Mouse (Mus musculus): Measurements from ENCODE around the gene Lpgat1. TPM values are rescaled to one million over a fixed set of nuclear protein-coding genes. Genes with fewer than 3 reads are reported as not detected.

Gene Lpgat1
- polyA plus RNA-seq, 1 experiment: 1.9 TPM

- H3K9me3 ChIP-seq: peaks cover 3% of the 10 kb centered on the region; the same call in 1 of the 2 replicates
- H3K27me3 ChIP-seq (replicated peaks): peaks cover 8% of the 10 kb centered on the region
- H3K4me3 ChIP-seq (replicated peaks): no peak overlapping the region
- TF ChIP-seq FLI1 (IDR thresholded peaks at IDR 0.05; ENCODE audit: low read length) (no peak), GATA1 (IDR thresholded peaks at IDR 0.05; ENCODE audit: borderline replicate concordance, low read length) (no peak)
- H3K36me3 ChIP-seq (replicated peaks; ENCODE audit: low read length): no peaks in the 10 kb centered on the region
- H3K4me1 ChIP-seq: peaks cover 15% of the 10 kb centered on the region
Observed at GRCm38 (mm10) chr1:191709811-191710210, 7.8 kb upstream of the Lpgat1 start.

DNA sequence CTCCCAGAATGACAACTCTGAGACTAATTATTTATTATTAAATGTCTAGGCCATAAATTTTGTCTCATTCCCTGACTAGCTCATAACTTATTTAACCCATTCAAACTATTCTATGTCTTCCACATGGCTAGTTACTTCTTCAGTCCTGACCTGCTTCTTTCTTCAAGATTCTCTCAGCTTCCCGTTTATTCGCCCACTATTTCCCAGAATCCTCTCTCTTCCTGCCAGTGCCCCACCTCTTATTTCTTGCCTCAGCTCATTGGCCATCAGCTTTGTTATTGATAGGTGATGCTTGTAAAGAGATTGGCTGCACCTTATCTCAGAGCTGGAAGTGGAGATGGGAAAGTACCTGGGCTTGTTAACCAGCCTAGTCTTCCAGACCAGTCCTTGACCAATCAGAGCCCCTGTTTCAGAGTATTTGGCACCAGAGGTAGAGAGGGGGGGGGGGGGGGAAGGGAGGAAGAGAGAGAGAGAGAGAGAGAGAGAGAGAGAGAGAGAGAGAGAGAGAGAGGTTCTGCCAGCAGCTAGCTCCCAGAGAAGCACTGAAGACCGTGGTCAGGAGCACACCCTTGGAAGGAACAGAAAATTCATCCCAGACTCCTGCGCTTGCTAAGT, 5.3 kb upstream of the Lpgat1 start:
- Histone ChIP-seq H3K4me3 (replicated peaks) (no peak overlapping the region), H3K36me3 (replicated peaks; ENCODE audit: low read length) (no peaks in the 10 kb centered on the region), H3K9me3 (peaks cover 3% of the 10 kb centered on the region; the same call in 1 of the 2 replicates), H3K4me1 (peaks cover 9% of the 10 kb centered on the region), H3K27me3 (replicated peaks) (peaks cover 4% of the 10 kb centered on the region)
- TF ChIP-seq FLI1 (IDR thresholded peaks at IDR 0.05; ENCODE audit: low read length) (no peak), GATA1 (IDR thresholded peaks at IDR 0.05; ENCODE audit: borderline replicate concordance, low read length) (no peak)

GRCm38 (mm10) chr1:191713813-191714212, 3.8 kb upstream of the Lpgat1 start:
- H3K4me1 ChIP-seq: peaks cover 12% of the 10 kb centered on the region
- H3K4me3 ChIP-seq (replicated peaks): no peak overlapping the region
- TF ChIP-seq FLI1 (IDR thresholded peaks at IDR 0.05; ENCODE audit: low read length): no peak
- no peak for TF ChIP-seq GATA1 (IDR thresholded peaks at IDR 0.05; ENCODE audit: borderline replicate concordance, low read length)
- peaks cover 4% of the 10 kb centered on the region for H3K27me3 ChIP-seq (replicated peaks)
- no peaks in the 10 kb centered on the region for H3K36me3 ChIP-seq (replicated peaks; ENCODE audit: low read length)
- H3K9me3 ChIP-seq: no peaks in the 10 kb centered on the region

DNA sequence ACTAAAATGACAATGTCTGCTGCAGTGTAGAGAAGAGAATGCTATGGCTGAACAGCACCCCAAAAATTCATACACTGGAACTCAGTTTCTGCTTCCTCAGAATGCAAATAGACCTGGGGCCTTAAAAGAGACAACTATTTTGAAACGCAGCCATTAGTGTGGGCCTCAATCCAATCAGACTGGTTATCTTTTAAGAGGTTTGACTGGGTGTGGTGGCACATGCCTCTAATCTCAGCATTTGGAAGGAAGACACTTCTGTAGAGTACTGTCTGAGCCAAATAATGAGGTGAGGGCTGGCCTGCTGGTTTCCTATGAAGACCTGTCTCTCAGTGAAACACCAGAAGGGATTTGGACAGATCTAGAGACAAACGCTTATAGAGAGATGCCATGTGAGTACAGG, 2.5 kb upstream of the Lpgat1 start:
- peaks cover 20% of the 10 kb centered on the region for H3K4me1 ChIP-seq
- TF ChIP-seq FLI1 (IDR thresholded peaks at IDR 0.05; ENCODE audit: low read length): no peak
- TF ChIP-seq GATA1 (IDR thresholded peaks at IDR 0.05; ENCODE audit: borderline replicate concordance, low read length): no peak

DNA sequence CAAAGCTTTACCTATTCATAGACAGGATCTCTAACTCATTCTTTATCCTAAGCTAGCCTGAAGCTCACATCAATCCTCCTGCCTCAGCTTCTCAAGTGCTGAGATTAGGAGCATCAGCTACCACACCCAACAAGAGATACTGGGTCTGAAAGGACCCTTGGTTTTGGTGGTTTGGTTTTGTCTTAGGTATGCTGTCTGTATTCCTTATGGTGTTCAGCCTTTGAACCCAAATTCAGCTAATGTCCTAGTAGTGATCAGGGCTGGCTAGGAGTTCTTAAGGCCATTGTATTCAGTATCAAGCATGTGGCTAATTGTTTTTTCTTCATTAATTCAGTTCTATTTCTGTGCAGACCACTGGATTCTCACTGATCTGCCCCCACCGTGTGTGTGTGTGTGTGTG, 493 bp upstream of the Lpgat1 start:
- peaks cover 11% of the 10 kb centered on the region for H3K36me3 ChIP-seq (replicated peaks; ENCODE audit: low read length)
- TF ChIP-seq GATA1 (IDR thresholded peaks at IDR 0.05; ENCODE audit: borderline replicate concordance, low read length) (no peak), FLI1 (IDR thresholded peaks at IDR 0.05; ENCODE audit: low read length) (no peak)
- peak overlapping the region; percentile 93 for H3K4me3 ChIP-seq (replicated peaks)
- peaks cover 21% of the 10 kb centered on the region for H3K4me1 ChIP-seq
- no peaks in the 10 kb centered on the region for H3K9me3 ChIP-seq
- H3K27me3 ChIP-seq (replicated peaks): peaks cover 10% of the 10 kb centered on the region

More for the DNA sequence above, 2.5 kb upstream of the Lpgat1 start:
- Histone ChIP-seq H3K4me3 (replicated peaks) (no peak overlapping the region), H3K9me3 (no peaks in the 10 kb centered on the region), H3K27me3 (replicated peaks) (peaks cover 10% of the 10 kb centered on the region), H3K36me3 (replicated peaks; ENCODE audit: low read length) (no peaks in the 10 kb centered on the region)

DNA sequence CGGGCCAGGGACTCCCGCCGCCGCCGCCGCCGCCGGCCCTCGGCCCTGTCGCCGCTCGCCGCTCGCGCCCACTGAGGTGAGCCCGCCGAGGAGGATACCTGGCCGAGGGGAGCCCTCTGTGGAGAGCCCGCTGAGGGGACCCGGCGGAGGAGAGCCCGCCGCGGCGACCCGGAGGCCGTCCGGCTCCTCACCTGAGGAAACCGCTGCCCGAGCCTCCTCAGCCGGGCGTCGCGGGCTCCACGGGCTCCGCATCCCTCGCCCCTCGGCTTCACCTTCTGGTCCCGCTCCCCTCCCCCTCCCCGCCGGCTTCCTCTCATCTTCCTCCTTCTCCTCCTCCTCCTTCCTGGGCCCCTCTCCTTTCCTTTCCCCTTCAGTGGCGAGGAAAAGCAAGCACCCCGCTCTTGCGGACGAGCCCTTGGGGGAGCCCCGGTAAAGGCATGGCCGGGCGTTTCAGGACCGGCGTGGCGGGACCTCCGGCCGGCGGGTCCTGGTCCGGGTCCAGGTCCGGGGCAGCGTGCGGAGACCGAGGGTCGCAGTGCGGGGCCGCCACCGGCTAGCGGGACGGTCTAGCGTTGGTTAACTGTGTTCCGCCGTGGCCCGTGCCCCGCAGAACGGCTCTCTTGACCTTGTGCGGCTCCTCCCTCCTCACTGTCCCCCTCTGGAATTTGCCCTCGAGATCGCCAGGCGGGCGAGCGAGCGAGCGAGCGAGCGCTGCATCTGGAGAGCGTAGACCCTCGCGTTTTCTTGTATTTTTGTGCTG, 1.1 kb downstream of the Lpgat1 start:
- H3K4me3 ChIP-seq (replicated peaks): peak overlapping the region; percentile 93
- no peaks in the 10 kb centered on the region for H3K9me3 ChIP-seq
- peaks cover 20% of the 10 kb centered on the region for H3K36me3 ChIP-seq (replicated peaks; ENCODE audit: low read length)
- H3K4me1 ChIP-seq: peaks cover 30% of the 10 kb centered on the region
- peaks cover 10% of the 10 kb centered on the region for H3K27me3 ChIP-seq (replicated peaks)
- TF ChIP-seq GATA1 (IDR thresholded peaks at IDR 0.05; ENCODE audit: borderline replicate concordance, low read length) (no peak), FLI1 (IDR thresholded peaks at IDR 0.05; ENCODE audit: low read length) (no peak)

GRCm38 (mm10) chr1:191719326-191719725, 1.7 kb downstream of the Lpgat1 start:
- peak overlapping the region; percentile 93 for H3K4me3 ChIP-seq (replicated peaks)
- peaks cover 22% of the 10 kb centered on the region for H3K36me3 ChIP-seq (replicated peaks; ENCODE audit: low read length)
- H3K9me3 ChIP-seq: no peaks in the 10 kb centered on the region
- peaks cover 10% of the 10 kb centered on the region for H3K27me3 ChIP-seq (replicated peaks)
- H3K4me1 ChIP-seq: peaks cover 33% of the 10 kb centered on the region
- TF ChIP-seq FLI1 (IDR thresholded peaks at IDR 0.05; ENCODE audit: low read length) (no peak), GATA1 (IDR thresholded peaks at IDR 0.05; ENCODE audit: borderline replicate concordance, low read length) (no peak)

DNA sequence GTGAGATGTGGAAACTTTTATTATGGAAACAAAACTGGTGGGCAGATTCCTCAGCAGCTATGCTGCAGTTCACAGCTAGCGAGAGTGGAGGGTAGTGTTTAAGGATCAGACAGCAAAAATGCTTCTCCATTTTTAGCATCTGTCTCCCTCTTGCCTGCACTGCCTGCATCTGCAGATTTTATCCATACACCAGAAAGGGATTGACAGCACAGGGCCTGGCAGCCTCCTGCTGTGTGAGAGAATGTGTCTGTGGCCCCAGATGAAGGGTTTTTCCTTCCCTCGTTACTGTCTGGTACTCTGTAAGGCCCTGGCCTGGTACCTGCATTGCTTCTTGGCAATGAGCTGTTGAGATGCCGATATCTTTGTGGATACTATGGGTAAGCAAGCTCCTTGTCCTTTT, 2.8 kb downstream of the Lpgat1 start:
- Histone ChIP-seq H3K36me3 (replicated peaks; ENCODE audit: low read length) (peaks cover 22% of the 10 kb centered on the region), H3K9me3 (no peaks in the 10 kb centered on the region), H3K4me1 (peaks cover 38% of the 10 kb centered on the region), H3K27me3 (replicated peaks) (peaks cover 10% of the 10 kb centered on the region), H3K4me3 (replicated peaks) (no peak overlapping the region)
- TF ChIP-seq FLI1 (IDR thresholded peaks at IDR 0.05; ENCODE audit: low read length): no peak
- no peak for TF ChIP-seq GATA1 (IDR thresholded peaks at IDR 0.05; ENCODE audit: borderline replicate concordance, low read length)

GRCm38 (mm10) chr1:191722706-191723105, 5.1 kb downstream of the Lpgat1 start:
- peaks cover 10% of the 10 kb centered on the region for H3K27me3 ChIP-seq (replicated peaks)
- H3K4me3 ChIP-seq (replicated peaks): no peak overlapping the region
- peaks cover 27% of the 10 kb centered on the region for H3K36me3 ChIP-seq (replicated peaks; ENCODE audit: low read length)
- no peaks in the 10 kb centered on the region for H3K9me3 ChIP-seq
- peaks cover 42% of the 10 kb centered on the region for H3K4me1 ChIP-seq
- TF ChIP-seq FLI1 (IDR thresholded peaks at IDR 0.05; ENCODE audit: low read length) (no peak), GATA1 (IDR thresholded peaks at IDR 0.05; ENCODE audit: borderline replicate concordance, low read length) (no peak)

GRCm38 (mm10) chr1:191723675-191724074, 6.0 kb downstream of the Lpgat1 start:
- no peaks in the 10 kb centered on the region for H3K9me3 ChIP-seq
- peaks cover 7% of the 10 kb centered on the region for H3K27me3 ChIP-seq (replicated peaks)
- peaks cover 34% of the 10 kb centered on the region for H3K36me3 ChIP-seq (replicated peaks; ENCODE audit: low read length)
- peaks cover 42% of the 10 kb centered on the region for H3K4me1 ChIP-seq
- H3K4me3 ChIP-seq (replicated peaks): no peak overlapping the region
- no peak for TF ChIP-seq GATA1 (IDR thresholded peaks at IDR 0.05; ENCODE audit: borderline replicate concordance, low read length)
- TF ChIP-seq FLI1 (IDR thresholded peaks at IDR 0.05; ENCODE audit: low read length): no peak
